In the genomic region with DNA sequence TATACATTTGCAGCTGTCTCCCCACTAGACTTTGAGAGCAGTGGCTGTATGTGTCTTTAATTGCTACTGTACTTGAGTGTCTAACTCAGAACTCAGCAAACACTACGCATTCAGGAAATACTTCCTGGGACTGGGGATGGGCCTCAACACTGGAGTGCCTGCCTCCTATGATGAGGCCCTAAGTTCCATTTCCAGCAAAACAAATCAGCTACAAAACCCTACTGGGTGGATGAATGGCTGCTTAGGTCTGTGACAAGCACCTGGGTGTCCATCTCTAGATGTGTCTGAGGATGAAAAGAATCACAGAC, we compare ENCODE assay signal across 32 mouse cellular contexts. TPM values are rescaled to one million over a fixed set of nuclear protein-coding genes. Genes with fewer than 3 reads are reported as not detected.
DNase-seq lines count a peak whose midpoint lies in the region; ATAC-seq and TF ChIP-seq lines count a peak whose summit lies in the region.
"Had no signal": no experiment of that assay in that cellular context is flagged by ENCODE, and none has a peak within 500 bp of the region (broad histone marks: within the 10 kb centered on the region; RNA-seq: fewer than 3 reads in every experiment).

No protein-coding gene starts in this region.

- no peak overlapping the region for H3K9ac ChIP-seq in kidney, postnatal 0 days (ENCODE audit: low read depth, low read length)
- H3K9ac ChIP-seq in stomach, embryonic 16.5 days (ENCODE audit: low read length): no peak overlapping the region
- H3K9ac ChIP-seq: embryonic facial prominence, embryonic 13.5 days; forebrain, embryonic 12.5 days; forebrain, embryonic 15.5 days; heart, embryonic 12.5 days; heart, embryonic 15.5 days; hindbrain, embryonic 12.5 days had no signal

- no peak overlapping the region; the same call in 1 of the 2 replicates for H3K4me3 ChIP-seq in kidney, postnatal 0 days (replicated peaks; ENCODE audit: low read depth, low read length)
- H3K4me3 ChIP-seq in small intestine, adult 2 months (ENCODE audit: low read depth, low read length): no peak overlapping the region
- no peak overlapping the region for H3K4me3 ChIP-seq in stomach, embryonic 16.5 days (replicated peaks; ENCODE audit: low read length)
- H3K4me3 ChIP-seq: embryonic facial prominence, embryonic 10.5 days; embryonic facial prominence, embryonic 13.5 days; erythroblast, embryonic 14.5 days; forebrain, embryonic 12.5 days; forebrain, embryonic 15.5 days; heart, embryonic 12.5 days; heart, embryonic 15.5 days; hindbrain, embryonic 12.5 days had no signal

- H3K27ac ChIP-seq in kidney, postnatal 0 days: no peak overlapping the region
- peak overlapping the region; percentile 50 for H3K27ac ChIP-seq in small intestine, adult 2 months (ENCODE audit: insufficient read depth, low read depth, low read length)
- H3K27ac ChIP-seq in stomach, embryonic 16.5 days (ENCODE audit: low read length): peak overlapping the region; percentile 66
- H3K27ac ChIP-seq: embryonic facial prominence, embryonic 10.5 days; embryonic facial prominence, embryonic 13.5 days; forebrain, embryonic 12.5 days; forebrain, embryonic 15.5 days; heart, embryonic 15.5 days; hindbrain, embryonic 12.5 days had no signal

- TF ChIP-seq CTCF in kidney, postnatal 0 days (IDR thresholded peaks at IDR 0.05; ENCODE audit: low read depth): no peak
- no peak for TF ChIP-seq CTCF in small intestine, adult 2 months (IDR thresholded peaks at IDR 0.05; ENCODE audit: extremely low read depth, insufficient read length, insufficient replicate concordance, low read depth, low read length)

- peak overlapping the region; percentile 37 for H3K4me2 ChIP-seq in kidney, postnatal 0 days (ENCODE audit: low read length)
- H3K4me2 ChIP-seq in stomach, embryonic 16.5 days (ENCODE audit: low read depth, low read length): no peak overlapping the region
- H3K4me2 ChIP-seq: embryonic facial prominence, embryonic 13.5 days; forebrain, embryonic 12.5 days; forebrain, embryonic 15.5 days; heart, embryonic 12.5 days; heart, embryonic 15.5 days; hindbrain, embryonic 12.5 days had no signal

- no peak for TF ChIP-seq POLR2A in small intestine, adult 2 months (IDR thresholded peaks at IDR 0.05; ENCODE audit: low read depth, low read length)

- H3K9me3 ChIP-seq in kidney, postnatal 0 days (replicated peaks; ENCODE audit: low read length): no peaks in the 10 kb centered on the region
- no peaks in the 10 kb centered on the region for H3K9me3 ChIP-seq in stomach, embryonic 16.5 days (replicated peaks; ENCODE audit: control insufficient read depth, low read length)
- H3K9me3 ChIP-seq: embryonic facial prominence, embryonic 10.5 days; embryonic facial prominence, embryonic 13.5 days; forebrain, embryonic 12.5 days; forebrain, embryonic 15.5 days; heart, embryonic 12.5 days; heart, embryonic 15.5 days; hindbrain, embryonic 12.5 days had no signal

- no peaks in the 10 kb centered on the region for H3K27me3 ChIP-seq in kidney, postnatal 0 days (ENCODE audit: insufficient read depth, low read length)
- no peaks in the 10 kb centered on the region for H3K27me3 ChIP-seq in small intestine, adult 2 months (ENCODE audit: control insufficient read depth, insufficient read depth, low read length)
- H3K27me3 ChIP-seq in stomach, embryonic 16.5 days (ENCODE audit: control insufficient read depth, insufficient read depth, low read length): no peaks in the 10 kb centered on the region
- H3K27me3 ChIP-seq: forebrain, embryonic 15.5 days had no signal

- intact Hi-C loops in heart, postnatal 36 days (cut with DNase I): no loop called here

- H3K4me1 ChIP-seq in kidney, postnatal 0 days (replicated peaks; ENCODE audit: insufficient read depth, low read length): no peaks in the 10 kb centered on the region
- peaks cover 18% of the 10 kb centered on the region for H3K4me1 ChIP-seq in small intestine, adult 2 months (ENCODE audit: control insufficient read depth, insufficient read depth, insufficient read length, low read length)
- 0 out of 2 replicates have a peak, but pooled peaks cover 3% of the 10 kb centered on the region for H3K4me1 ChIP-seq in stomach, embryonic 16.5 days (ENCODE audit: control insufficient read depth, insufficient read depth, low read length)
- H3K4me1 ChIP-seq: embryonic facial prominence, embryonic 13.5 days; heart, embryonic 12.5 days; heart, embryonic 15.5 days had no signal

- H3K36me3 ChIP-seq in kidney, postnatal 0 days (ENCODE audit: insufficient read depth, low read length): no peaks in the 10 kb centered on the region
- no peaks in the 10 kb centered on the region for H3K36me3 ChIP-seq in small intestine, adult 2 months (ENCODE audit: control insufficient read depth, insufficient read depth, low read length)
- H3K36me3 ChIP-seq in stomach, embryonic 16.5 days (ENCODE audit: control insufficient read depth, insufficient read depth, low read length): no peaks in the 10 kb centered on the region
- H3K36me3 ChIP-seq: embryonic facial prominence, embryonic 10.5 days; embryonic facial prominence, embryonic 13.5 days; forebrain, embryonic 12.5 days; forebrain, embryonic 15.5 days; heart, embryonic 12.5 days; heart, embryonic 15.5 days; hindbrain, embryonic 12.5 days had no signal

- ATAC-seq in kidney, postnatal 0 days (replicated peaks; ENCODE audit: low FRiP score, low read depth): no peak
- ATAC-seq in stomach, embryonic 16.5 days (ENCODE audit: insufficient read depth, low FRiP score): 0 out of 2 replicates have a peak, but pooled peaks have one; percentile 6
- ATAC-seq: CD4-positive, CD25-positive, alpha-beta regulatory T cell, adult 4 months; forebrain, embryonic 15.5 days had no signal

- 59% methylated on average over 1 of the region's 1 CpGs for WGBS in kidney, postnatal 0 days
- 20% methylated on average over 1 of the region's 1 CpGs for WGBS in small intestine, adult 2 months
- WGBS in stomach, embryonic 16.5 days: 48% methylated on average over 1 of the region's 1 CpGs

- peak; percentile 16 for DNase-seq in kidney, adult 9 months
- no peak for DNase-seq in kidney, adult 18-20 months
- no peak for DNase-seq in kidney, postnatal 0 days (ENCODE audit: low spot score)
- no peak for DNase-seq in kidney, adult 11 months
- no peak for DNase-seq in heart, postnatal 36 days
- no peak for DNase-seq in urinary bladder, adult 18-20 months (ENCODE audit: low spot score in 2 of 2)
- DNase-seq: adrenal gland, adult 2 months; adrenal gland, postnatal 14 days; cerebellum, adult 11-12 months; cerebellum, adult 8-10 months; cerebellum, postnatal 10 days; cerebellum, postnatal 36 days; embryo, embryonic 11 days; gastrocnemius, postnatal 25 days; heart, adult 18-20 months; heart, postnatal 10 days had no signal

RNA-seq across cellular contexts. Expression of a gene that starts 2.0 kb away (rescaled TPM):
- polyA plus RNA-seq in kidney, postnatal 0 days (2015; fragmentation: Nextera tagmentation; extraction: Ambion mirVana): 344 and 465 TPM in 2 replicates
- 0.05 and 0.60 TPM in 2 replicates for polyA plus RNA-seq in small intestine, adult 2 months (2012; rRNA removed)
- 0.14 and 0.17 TPM in 2 replicates for polyA plus RNA-seq in stomach, embryonic 16.5 days (2015; fragmentation: Nextera tagmentation; extraction: Ambion mirVana)
- total RNA-seq in heart, postnatal 36 days (2021): not detected
- total RNA-seq: gastrocnemius, adult 8-10 months; gastrocnemius, postnatal 25 days; heart, adult 18-20 months; heart, postnatal 10 days; hematopoietic stem cell, adult 5-6 weeks; MEL had no signal
- polyA plus RNA-seq: adrenal gland, adult 2 months; C2C12; CD4-positive, CD25-positive, alpha-beta regulatory T cell, adult 4 months; embryonic facial prominence, embryonic 10.5 days; embryonic facial prominence, embryonic 13.5 days; erythroblast, embryonic 14.5 days; forebrain, embryonic 12.5 days; forebrain, embryonic 15.5 days; heart, embryonic 12.5 days; heart, embryonic 15.5 days; hindbrain, embryonic 12.5 days had no signal

RNA-seq across cellular contexts. Expression of a gene that starts 15.0 kb away (rescaled TPM):
- polyA plus RNA-seq in kidney, postnatal 0 days (2015; fragmentation: Nextera tagmentation; extraction: Ambion mirVana): not detected in 2 replicates
- not detected in 2 replicates for polyA plus RNA-seq in small intestine, adult 2 months (2012; rRNA removed)
- not detected in 2 replicates for polyA plus RNA-seq in stomach, embryonic 16.5 days (2015; fragmentation: Nextera tagmentation; extraction: Ambion mirVana)
- not detected for total RNA-seq in heart, postnatal 36 days (2021)
- total RNA-seq: adrenal gland, adult 2 months; adrenal gland, postnatal 14 days; adrenal gland, postnatal 4 days; gastrocnemius, adult 8-10 months; gastrocnemius, postnatal 25 days; heart, adult 18-20 months; heart, postnatal 10 days; hematopoietic stem cell, adult 5-6 weeks; MEL had no signal
- polyA plus RNA-seq: adrenal gland, adult 2 months; C2C12; CD4-positive, CD25-positive, alpha-beta regulatory T cell, adult 4 months; embryonic facial prominence, embryonic 10.5 days; embryonic facial prominence, embryonic 13.5 days; erythroblast, embryonic 14.5 days; forebrain, embryonic 12.5 days; forebrain, embryonic 15.5 days; heart, embryonic 12.5 days; heart, embryonic 15.5 days; hindbrain, embryonic 12.5 days had no signal

RNA-seq across cellular contexts. Expression of a gene that starts 26.6 kb away (rescaled TPM):
- 0.05 and 0.45 TPM in 2 replicates for polyA plus RNA-seq in kidney, postnatal 0 days (2015; fragmentation: Nextera tagmentation; extraction: Ambion mirVana)
- polyA plus RNA-seq in small intestine, adult 2 months (2012; rRNA removed): 0.41 and 0.60 TPM in 2 replicates
- 4.5 and 5.6 TPM in 2 replicates for polyA plus RNA-seq in stomach, embryonic 16.5 days (2015; fragmentation: Nextera tagmentation; extraction: Ambion mirVana)
- total RNA-seq in heart, postnatal 36 days (2021): not detected
- total RNA-seq: gastrocnemius, adult 8-10 months; gastrocnemius, postnatal 25 days; heart, adult 18-20 months; heart, postnatal 10 days; hematopoietic stem cell, adult 5-6 weeks; MEL had no signal
- polyA plus RNA-seq: C2C12; CD4-positive, CD25-positive, alpha-beta regulatory T cell, adult 4 months; embryonic facial prominence, embryonic 10.5 days; forebrain, embryonic 12.5 days; forebrain, embryonic 15.5 days; hindbrain, embryonic 12.5 days had no signal

RNA-seq across cellular contexts. Expression of a gene that starts 30.5 kb away (rescaled TPM):
- 1.6 and 1.7 TPM in 2 replicates for polyA plus RNA-seq in kidney, postnatal 0 days (2015; fragmentation: Nextera tagmentation; extraction: Ambion mirVana)
- 5.9 and 14.6 TPM in 2 replicates for polyA plus RNA-seq in small intestine, adult 2 months (2012; rRNA removed)
- 1.00 and 1.6 TPM in 2 replicates for polyA plus RNA-seq in stomach, embryonic 16.5 days (2015; fragmentation: Nextera tagmentation; extraction: Ambion mirVana)
- 1 to 10 TPM in 1 of 2 experiments, under 1 TPM in 1; 0.47 to 1.0 TPM for total RNA-seq in heart, postnatal 36 days (2021)
- polyA plus RNA-seq: erythroblast, embryonic 14.5 days had no signal

RNA-seq across cellular contexts. Expression of a gene that starts 37.4 kb away (rescaled TPM):
- polyA plus RNA-seq in kidney, postnatal 0 days (2015; fragmentation: Nextera tagmentation; extraction: Ambion mirVana): 93.7 and 103 TPM in 2 replicates
- 63.0 and 107 TPM in 2 replicates for polyA plus RNA-seq in small intestine, adult 2 months (2012; rRNA removed)
- polyA plus RNA-seq in stomach, embryonic 16.5 days (2015; fragmentation: Nextera tagmentation; extraction: Ambion mirVana): 112 and 113 TPM in 2 replicates
- 10 to 100 TPM; 47.7 to 48.1 TPM for total RNA-seq in heart, postnatal 36 days (2021)

Comparison
In these comparisons a context has a peak if more than half of its experiments do, and no peak if none do; other contexts are left out.
1. RNA of a gene that starts 2.0 kb away (polyA plus RNA-seq): 344 to 465 TPM in kidney, postnatal 0 days; 0.05 to 0.60 TPM in small intestine, adult 2 months and 0.14 to 0.17 TPM in stomach, embryonic 16.5 days; every median in the first group is over 100 times any median in the second.